Mouse (Mus musculus) forebrain, embryonic 11.5 days (tissue): ENCODE results near the gene Cstf1. TPM values are rescaled to one million over a fixed set of nuclear protein-coding genes. Genes with fewer than 3 reads are reported as not detected.

ENCODE experiments used
- ATAC-seq: fragments of 200-750 bp; cut with Nextera tagmentation; replicated peaks from 2 replicates; pipeline ENCODE4 v1.8.0; 2017; ENCODE audit warnings: moderate TSS enrichment; ENCODE audit not compliant: low FRiP score
- DNase-seq: peaks from one replicate; pipeline ENCODE4 v3.0.0-alpha.2; 2017; ENCODE audit warnings: low spot score
- H3K27ac ChIP-seq: fragments of 300-500 bp; sonication (generic); 2 replicates; pipeline ENCODE4 v1.5.1; 2014; ENCODE audit warnings: low read depth, low read length
- H3K27me3 ChIP-seq: fragments of 300-500 bp; sonication (generic); 2 replicates; pipeline ENCODE4 v1.6.1; 2014; ENCODE audit warnings: mild to moderate bottlenecking, low read length, mixed read lengths; ENCODE audit not compliant: control insufficient read depth, insufficient read depth
- H3K36me3 ChIP-seq: fragments of 300-500 bp; sonication (generic); 2 replicates; pipeline ENCODE4 v1.6.1; 2014; ENCODE audit warnings: mild to moderate bottlenecking, low read length, moderate library complexity, mixed read lengths; ENCODE audit not compliant: control insufficient read depth, insufficient read depth
- H3K4me1 ChIP-seq: fragments of 300-500 bp; sonication (generic); replicated peaks from 2 replicates; pipeline ENCODE4 v1.6.1; 2014; ENCODE audit warnings: low read length, mixed read lengths; ENCODE audit not compliant: control insufficient read depth, insufficient read depth
- H3K4me2 ChIP-seq: fragments of 300-500 bp; sonication (generic); 2 replicates; pipeline ENCODE4 v1.6.1; 2014; ENCODE audit warnings: low read depth, mild to moderate bottlenecking, low read length, moderate library complexity, mixed read lengths; ENCODE audit not compliant: severe bottlenecking
- H3K4me3 ChIP-seq: fragments of 300-500 bp; sonication (generic); 2 replicates; pipeline ENCODE4 v1.5.1; 2014; ENCODE audit warnings: low read depth, low read length
- H3K9ac ChIP-seq: fragments of 300-500 bp; sonication (generic); 2 replicates; pipeline ENCODE4 v1.6.1; 2014; ENCODE audit warnings: low read length
- H3K9me3 ChIP-seq: fragments of 300-500 bp; sonication (generic); 2 replicates; pipeline ENCODE4 v1.6.1; 2016; ENCODE audit warnings: low read length, mixed read lengths; ENCODE audit not compliant: control insufficient read depth
- WGBS: fragments of 180-500 bp; shearing (Covaris S2); extraction: QIAGEN DNeasy Blood & Tissue Kit; methylation state at CpG from one replicate; pipeline ENCODE4 v1.1.7; 2014; 5-methylcytosine and 5-hydroxymethylcytosine counted together
- polyA plus RNA-seq: library from polyadenylated mRNA; unstranded; fragments of >200 nt; fragmentation: Nextera tagmentation; extraction: Ambion mirVana; gene quantifications from 2 replicates; pipeline ENCODE4 v1.2.1, GENCODE M21; 2014

Gene Cstf1
- polyA plus RNA-seq, 1 experiment from 2014 or later, result 52.5 TPM

DNA sequence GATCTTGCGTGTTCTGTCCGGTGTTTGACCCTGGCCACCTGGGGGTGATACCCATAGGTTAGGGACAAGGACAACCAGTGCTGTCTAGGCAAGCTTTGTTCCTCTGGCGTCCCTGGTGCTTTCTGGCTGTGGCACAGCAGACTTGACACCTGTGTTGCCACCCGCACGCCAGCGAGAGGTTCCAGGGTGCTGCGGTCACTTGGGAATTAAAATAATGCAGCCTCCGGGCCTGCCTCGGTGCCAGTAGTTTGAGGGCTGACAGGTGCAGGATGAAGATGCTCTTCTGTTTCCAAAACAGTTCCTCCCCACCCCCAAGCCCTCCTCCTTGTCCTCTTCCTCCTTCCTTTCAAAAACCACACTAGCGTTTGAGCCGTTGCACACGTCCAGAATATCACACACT lies 11.4 kb downstream of the Cstf1 start:
- H3K4me3 ChIP-seq, result no peak overlapping the region
- ATAC-seq (no peak), DNase-seq (no peak)
- no peak overlapping the region for H3K27ac ChIP-seq
- no peaks in the 10 kb centered on the region for H3K9me3 ChIP-seq
- H3K4me1 ChIP-seq, result no peaks in the 10 kb centered on the region
- H3K36me3 ChIP-seq, result peaks cover 24% of the 10 kb centered on the region; the same call in 1 of the 2 replicates
- no peak overlapping the region for H3K9ac ChIP-seq
- 92% methylated on average over 12 of the region's 12 CpGs for WGBS
- no peak overlapping the region for H3K4me2 ChIP-seq
- no peaks in the 10 kb centered on the region for H3K27me3 ChIP-seq

DNA sequence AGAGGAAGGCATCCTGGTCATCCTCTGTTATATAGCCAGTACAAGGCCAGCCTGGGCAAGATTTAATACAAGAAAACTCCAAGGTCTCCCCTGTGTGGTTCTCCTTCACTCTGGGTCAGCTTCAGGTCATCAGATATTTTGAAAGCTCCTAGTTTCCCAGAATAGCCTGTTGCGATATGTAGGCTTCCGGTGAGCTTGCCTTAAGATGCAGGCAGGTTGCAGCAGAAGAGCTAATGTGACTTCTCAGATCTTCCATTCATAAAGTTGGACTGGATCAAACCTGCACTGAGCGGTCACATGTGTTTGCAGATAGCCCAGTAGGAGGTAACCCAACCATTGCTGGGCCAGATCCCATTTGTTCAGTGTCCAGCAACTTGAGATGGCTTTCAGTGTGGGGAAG lies 14.2 kb downstream of the Cstf1 start:
- no peak for DNase-seq

GRCm38 (mm10) chr2:172390341-172390740 lies 19.9 kb downstream of the Cstf1 start:
- Histone ChIP-seq H3K9me3 (no peaks in the 10 kb centered on the region), H3K4me3 (no peak overlapping the region), H3K27me3 (no peaks in the 10 kb centered on the region), H3K4me1 (no peaks in the 10 kb centered on the region), H3K27ac (no peak overlapping the region), H3K9ac (no peak overlapping the region), H3K4me2 (no peak overlapping the region), H3K36me3 (no peaks in the 10 kb centered on the region)
- 53% methylated on average over 6 of the region's 6 CpGs for WGBS
- ATAC-seq (no peak), DNase-seq (no peak)

More for the DNA sequence above, 14.2 kb downstream of the Cstf1 start:
- Histone ChIP-seq H3K4me2 (no peak overlapping the region), H3K4me1 (no peaks in the 10 kb centered on the region), H3K27ac (no peak overlapping the region), H3K4me3 (no peak overlapping the region), H3K27me3 (no peaks in the 10 kb centered on the region), H3K36me3 (peaks cover 12% of the 10 kb centered on the region; the same call in 1 of the 2 replicates), H3K9ac (no peak overlapping the region), H3K9me3 (no peaks in the 10 kb centered on the region)
- WGBS, result 95% methylated on average over 3 of the region's 3 CpGs
- no peak for ATAC-seq

GRCm38 (mm10) chr2:172392041-172392521 lies 21.6 kb downstream of the Cstf1 start:
- Histone ChIP-seq H3K4me2 (no peak overlapping the region), H3K4me1 (no peaks in the 10 kb centered on the region), H3K27me3 (no peaks in the 10 kb centered on the region), H3K9ac (no peak overlapping the region), H3K27ac (no peak overlapping the region), H3K4me3 (no peak overlapping the region), H3K9me3 (no peaks in the 10 kb centered on the region), H3K36me3 (no peaks in the 10 kb centered on the region)
- ATAC-seq (no peak), DNase-seq (no peak)
- 83% methylated on average over 10 of the region's 10 CpGs for WGBS

GRCm38 (mm10) chr2:172393391-172394051 lies 23.0 kb downstream of the Cstf1 start, which contains the start of gene Cass4:
TSS of gene Cass4 (plus strand) at chr2:172393794.
- 45% methylated on average over 13 of the region's 13 CpGs for WGBS
- ATAC-seq, result no peak

DNA sequence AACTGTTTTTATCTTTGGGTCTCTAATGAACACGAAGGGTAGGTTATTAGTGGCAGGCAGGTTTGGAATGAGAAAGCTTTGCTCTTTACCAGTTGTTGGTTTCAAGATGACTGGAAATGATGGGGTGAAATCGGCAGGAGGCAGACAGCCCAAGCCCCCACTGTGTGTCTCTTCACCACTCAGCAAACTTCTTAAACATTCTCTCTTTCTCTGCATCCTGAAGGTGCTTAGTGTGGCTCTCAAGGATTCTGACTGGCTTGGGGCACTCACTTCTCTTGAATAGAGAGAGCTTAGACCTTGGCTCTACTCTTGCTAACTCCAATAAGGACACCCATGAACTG lies 23.5 kb downstream of the Cstf1 start:
- H3K36me3 ChIP-seq, result no peaks in the 10 kb centered on the region
- no peak for DNase-seq
- no peaks in the 10 kb centered on the region for H3K4me1 ChIP-seq
- H3K9me3 ChIP-seq, result no peaks in the 10 kb centered on the region
- no peak overlapping the region for H3K4me3 ChIP-seq
- H3K27me3 ChIP-seq, result no peaks in the 10 kb centered on the region
- WGBS, result 73% methylated on average over 2 of the region's 2 CpGs
- no peak for ATAC-seq
- no peak overlapping the region for H3K9ac ChIP-seq
- H3K27ac ChIP-seq, result no peak overlapping the region
- no peak overlapping the region for H3K4me2 ChIP-seq

More at GRCm38 (mm10) chr2:172393391-172394051, 23.0 kb downstream of the Cstf1 start, which contains the start of gene Cass4:
- Histone ChIP-seq H3K36me3 (no peaks in the 10 kb centered on the region), H3K4me3 (no peak within 1 kb of the TSS), H3K4me1 (no peaks in the 10 kb centered on the region), H3K27ac (no peak within 1 kb of the TSS), H3K4me2 (no peak within 1 kb of the TSS), H3K9ac (no peak within 1 kb of the TSS), H3K9me3 (no peaks in the 10 kb centered on the region), H3K27me3 (no peaks in the 10 kb centered on the region)
- DNase-seq, result no peak

GRCm38 (mm10) chr2:172394671-172395070 lies 24.2 kb downstream of the Cstf1 start:
- no peak overlapping the region for H3K27ac ChIP-seq
- H3K36me3 ChIP-seq, result no peaks in the 10 kb centered on the region
- H3K4me1 ChIP-seq, result no peaks in the 10 kb centered on the region
- ATAC-seq, result no peak
- H3K4me3 ChIP-seq, result no peak overlapping the region
- H3K9ac ChIP-seq, result no peak overlapping the region
- H3K9me3 ChIP-seq, result no peaks in the 10 kb centered on the region
- WGBS, result 74% methylated on average over 4 of the region's 4 CpGs
- no peak overlapping the region for H3K4me2 ChIP-seq
- DNase-seq, result no peak
- no peaks in the 10 kb centered on the region for H3K27me3 ChIP-seq

- no peaks in the 10 kb centered on the region for H3K9me3 ChIP-seq
- 46% methylated on average over 9 of the region's 9 CpGs for WGBS
- H3K4me1 ChIP-seq, result 0 out of 2 replicates have a peak, but pooled peaks cover 2% of the 10 kb centered on the region
- no peak overlapping the region for H3K4me3 ChIP-seq
- ATAC-seq (no peak), DNase-seq (no peak)
- no peak overlapping the region for H3K4me2 ChIP-seq
- H3K27ac ChIP-seq, result no peak overlapping the region
- no peaks in the 10 kb centered on the region for H3K27me3 ChIP-seq
- no peak overlapping the region for H3K9ac ChIP-seq
- H3K36me3 ChIP-seq, result no peaks in the 10 kb centered on the region
Measured at GRCm38 (mm10) chr2:172395961-172396360, 25.5 kb downstream of the Cstf1 start.

GRCm38 (mm10) chr2:172399901-172400300 lies 29.4 kb downstream of the Cstf1 start:
- Histone ChIP-seq H3K27me3 (no peaks in the 10 kb centered on the region), H3K36me3 (no peaks in the 10 kb centered on the region), H3K9ac (no peak overlapping the region), H3K9me3 (no peaks in the 10 kb centered on the region), H3K4me3 (no peak overlapping the region), H3K27ac (no peak overlapping the region), H3K4me2 (no peak overlapping the region), H3K4me1 (0 out of 2 replicates have a peak, but pooled peaks cover 2% of the 10 kb centered on the region)
- 50% methylated on average over 9 of the region's 9 CpGs for WGBS
- no peak for ATAC-seq
- DNase-seq, result no peak
